Mouse (Mus musculus): ENCODE data around the gene Olfr1448. TPM values are rescaled to one million over a fixed set of nuclear protein-coding genes. Genes with fewer than 3 reads are reported as not detected.

Gene Olfr1448
- polyA plus RNA-seq (2012; rRNA removed), result not detected in 2 replicates

GRCm38 (mm10) chr19:12924319-12924718 is at the start of gene Olfr1448:
TSS of gene Olfr1448 (minus strand) at chr19:12924419.

GRCm38 (mm10) chr19:12949958-12950357 is 25.7 kb upstream of the Olfr1448 start, which contains the start of gene Olfr1450:
TSS of gene Olfr1450 (plus strand) at chr19:12950258.

GRCm38 (mm10) chr19:12930540-12930939 is 6.3 kb upstream of the Olfr1448 start, which contains the start of gene Olfr1449:
TSS of gene Olfr1449 (plus strand) at chr19:12930840.

GRCm38 (mm10) chr19:12903643-12904042 is 20.6 kb downstream of the Olfr1448 start, which contains the start of gene Olfr1447:
TSS of gene Olfr1447 (minus strand) at chr19:12903743.

GRCm38 (mm10) chr19:12893424-12893823 is 30.8 kb downstream of the Olfr1448 start, which contains the start of gene Olfr1446:
TSS of gene Olfr1446 (minus strand) at chr19:12893524.

GRCm38 (mm10) chr19:12883555-12883954 is 40.7 kb downstream of the Olfr1448 start, which contains the start of gene Olfr1445:
TSS of gene Olfr1445 (plus strand) at chr19:12883855.

Other genes with a start within 250 kb of the Olfr1448 start
- not detected in 2 replicates for gene Olfr1443, start 246.3 kb downstream of the Olfr1448 start, polyA plus RNA-seq (2012; rRNA removed)
- gene Keg1, start 228.6 kb downstream of the Olfr1448 start, polyA plus RNA-seq (2012; rRNA removed), result not detected in 2 replicates
- 0.58 TPM in 1 of 2 replicates, not detected in the other for gene Cntf, start 158.8 kb downstream of the Olfr1448 start, polyA plus RNA-seq (2012; rRNA removed)
- 12.1 and 13.4 TPM in 2 replicates for gene Zfp91, start 128.3 kb downstream of the Olfr1448 start, polyA plus RNA-seq (2012; rRNA removed)
- 2.4 and 2.7 TPM in 2 replicates for gene Lpxn, start 128.2 kb downstream of the Olfr1448 start, polyA plus RNA-seq (2012; rRNA removed)
- gene Gm5244, start 77.7 kb downstream of the Olfr1448 start, polyA plus RNA-seq (2012; rRNA removed), result not detected in 2 replicates
- gene Olfr1444, start 67.1 kb downstream of the Olfr1448 start, polyA plus RNA-seq (2012; rRNA removed), result not detected in 2 replicates
- gene Olfr1445, start 40.6 kb downstream of the Olfr1448 start, polyA plus RNA-seq (2012; rRNA removed), result not detected in 2 replicates
- not detected in 2 replicates for gene Olfr1446, start 30.9 kb downstream of the Olfr1448 start, polyA plus RNA-seq (2012; rRNA removed)
- not detected in 2 replicates for gene Olfr1447, start 20.7 kb downstream of the Olfr1448 start, polyA plus RNA-seq (2012; rRNA removed)
- not detected in 2 replicates for gene Olfr1449, start 6.4 kb upstream of the Olfr1448 start, polyA plus RNA-seq (2012; rRNA removed)
- gene Olfr1450, start 25.8 kb upstream of the Olfr1448 start, polyA plus RNA-seq (2012; rRNA removed), result not detected in 2 replicates
- not detected in 2 replicates for gene Olfr1451, start 70.6 kb upstream of the Olfr1448 start, polyA plus RNA-seq (2012; rRNA removed)
- gene Olfr1453, start 103.9 kb upstream of the Olfr1448 start, polyA plus RNA-seq (2012; rRNA removed), result not detected in 2 replicates
- not detected in 2 replicates for gene Olfr1454, start 136.2 kb upstream of the Olfr1448 start, polyA plus RNA-seq (2012; rRNA removed)
- not detected in 2 replicates for gene Olfr1457, start 173.5 kb upstream of the Olfr1448 start, polyA plus RNA-seq (2012; rRNA removed)
- gene Olfr1458, start 182.4 kb upstream of the Olfr1448 start, polyA plus RNA-seq (2012; rRNA removed), result not detected in 2 replicates
- not detected in 2 replicates for gene Olfr1459, start 225.1 kb upstream of the Olfr1448 start, polyA plus RNA-seq (2012; rRNA removed)
- gene Olfr1461, start 238.6 kb upstream of the Olfr1448 start, polyA plus RNA-seq (2012; rRNA removed), result not detected in 2 replicates